Mouse (Mus musculus): ENCODE measurements around the gene Plg. TPM values are rescaled to one million over a fixed set of nuclear protein-coding genes. Genes with fewer than 3 reads are reported as not detected.

Gene Plg
- not detected for total RNA-seq (2023)

DNA sequence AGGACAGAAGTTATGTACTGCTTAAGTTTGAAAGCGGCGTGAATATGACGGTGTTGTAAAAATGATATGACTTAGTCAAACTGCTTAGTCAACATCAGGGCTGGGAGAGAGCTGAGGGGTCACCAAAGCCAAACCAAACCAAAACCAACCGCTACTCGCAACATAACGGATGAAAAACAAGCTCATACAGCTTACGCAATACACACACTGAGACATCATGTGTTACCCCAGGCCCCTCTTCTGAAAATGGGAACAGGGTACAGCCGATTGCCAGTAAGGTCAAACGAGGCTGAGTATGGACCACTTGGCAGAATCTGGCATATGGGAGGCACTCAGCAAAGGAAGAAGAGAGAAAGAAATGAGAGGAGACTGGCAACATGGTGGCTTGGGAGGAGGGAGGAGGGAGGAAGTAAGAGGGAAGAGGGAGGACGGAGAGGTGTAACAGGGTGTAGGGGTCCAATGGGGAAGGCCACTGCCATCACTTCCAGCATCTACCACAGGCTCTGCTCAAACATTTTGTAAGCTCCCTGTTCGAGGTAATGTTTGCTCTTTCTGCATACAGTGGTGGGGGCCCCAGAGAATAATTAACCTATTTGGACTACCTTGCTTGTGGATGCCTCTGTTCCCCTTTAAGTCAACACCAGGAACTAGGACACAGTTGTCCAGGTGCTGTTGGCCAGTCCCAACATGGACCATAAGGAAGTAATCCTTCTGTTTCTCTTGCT, at the start of gene Plg:
Gene Plg, plus strand, starts transcription at position 628 of the 725 bp plus-strand sequence.

Other genes with a start within 250 kb of the Plg start
- gene Map3k4, start 59.8 kb upstream of the Plg start, total RNA-seq (2023) = 10 to 100 TPM; 47.7 to 65.7 TPM
- 1 to 10 TPM; 1.0 to 1.9 TPM for gene Slc22a3, start 129.1 kb downstream of the Plg start, total RNA-seq (2023)
- under 1 TPM in 1 of 2 experiments, not detected in 1; 0.41 TPM for gene Slc22a2, start 205.5 kb downstream of the Plg start, total RNA-seq (2023)